Mouse (Mus musculus) liver, adult 2 months (tissue): ENCODE results near the gene Myl6. TPM values are rescaled to one million over a fixed set of nuclear protein-coding genes. Genes with fewer than 3 reads are reported as not detected.

Experiments used
- DNase-seq: peaks from one replicate; pipeline ENCODE4 v3.0.0-alpha.2; 2011; ENCODE audit warnings: low read depth, low spot score; ENCODE audit errors: extremely low read depth
- H3K27ac ChIP-seq: fragments of 200-500 bp; replicated peaks from 2 replicates; pipeline ENCODE4 v1.5.1; 2012; ENCODE audit warnings: low read depth, mild to moderate bottlenecking, control low read depth, inconsistent platforms, low read length; ENCODE audit not compliant: insufficient read depth
- H3K27me3 ChIP-seq: fragments of 200-500 bp; 2 replicates; pipeline ENCODE4 v1.6.1; 2012; ENCODE audit warnings: mild to moderate bottlenecking, moderate library complexity, low read length, inconsistent platforms; ENCODE audit not compliant: control insufficient read depth, insufficient read depth
- H3K36me3 ChIP-seq: fragments of 200-500 bp; 2 replicates; pipeline ENCODE4 v1.6.1; 2012; ENCODE audit warnings: low read length, inconsistent platforms; ENCODE audit not compliant: control insufficient read depth, insufficient read depth
- H3K4me1 ChIP-seq: fragments of 200-500 bp; 2 replicates; pipeline ENCODE4 v1.6.1; 2011; ENCODE audit warnings: low read length; ENCODE audit not compliant: control insufficient read depth, insufficient read depth
- H3K4me3 ChIP-seq: fragments of 200-500 bp; 2 replicates; pipeline ENCODE4 v1.5.1; 2011; ENCODE audit warnings: low read depth, mild to moderate bottlenecking, control low read depth, low read length, moderate library complexity; ENCODE audit not compliant: insufficient read depth
- H3K79me2 ChIP-seq: fragments of 200-500 bp; 2 replicates; pipeline ENCODE4 v1.6.1; 2012; ENCODE audit warnings: inconsistent platforms, mild to moderate bottlenecking, low read length, moderate library complexity; ENCODE audit not compliant: control insufficient read depth, insufficient read depth
- H3K9ac ChIP-seq: fragments of 200-500 bp; 2 replicates; pipeline ENCODE4 v1.6.1; 2012; ENCODE audit warnings: low read depth, mild to moderate bottlenecking, control low read depth, inconsistent platforms, low read length
- CTCF ChIP-seq: fragments of 200-500 bp; IDR thresholded peaks from 2 replicates; pipeline ENCODE4 v1.5.1; 2011; ENCODE audit warnings: low read depth, low read length, control low read depth
- POLR2A ChIP-seq: fragments of 200-500 bp; IDR thresholded peaks from 2 replicates; pipeline ENCODE4 v1.6.1; 2011; ENCODE audit warnings: low read length, control low read depth; ENCODE audit not compliant: insufficient read depth; ENCODE audit errors: extremely low read depth
- WGBS: fragments of 180-500 bp; shearing (Covaris S2); methylation state at CpG from one replicate; pipeline ENCODE4 v1.1.7; 2018; 5-methylcytosine and 5-hydroxymethylcytosine counted together
- polyA plus RNA-seq: library from polyadenylated mRNA; depleted of rRNA; stranded (reverse); fragments of >200 nt; gene quantifications from 2 replicates; pipeline ENCODE4 v1.2.3, GENCODE M21; 2012
- total RNA-seq: library from RNA; depleted of rRNA; stranded (reverse); fragments of >200 nt; gene quantifications from 2 replicates; pipeline ENCODE4 v1.2.3, GENCODE M21; 2014

Gene Myl6
- total and polyA plus RNA-seq, 2 experiments = 556 to 575 TPM

DNA sequence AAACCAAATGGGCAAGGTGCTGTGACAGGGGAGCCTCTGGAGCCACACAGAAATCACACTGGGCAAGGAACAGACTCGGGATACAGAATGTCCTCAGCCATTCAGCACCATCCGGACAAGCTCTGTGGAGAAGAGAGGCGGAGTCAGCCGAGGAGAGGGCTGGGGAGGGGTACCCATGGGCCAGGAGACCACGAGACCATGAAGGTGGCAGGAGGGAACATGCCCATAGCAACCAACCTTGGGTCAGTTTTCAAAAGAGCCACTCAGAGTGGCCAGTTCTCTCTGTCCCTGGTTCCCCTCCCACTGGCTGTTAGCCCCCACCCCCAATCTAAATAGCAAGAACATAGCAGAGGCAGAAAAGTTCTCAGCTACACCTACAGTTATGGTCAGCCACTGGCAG, 3.0 kb downstream of the Myl6 start:
- DNase-seq = no peak
- Histone ChIP-seq H3K9ac (no peak overlapping the region), H3K79me2 (peaks cover 5% of the 10 kb centered on the region), H3K4me3 (no peak overlapping the region), H3K27ac (no peak overlapping the region), H3K36me3 (peaks cover 30% of the 10 kb centered on the region; the same call in 1 of the 2 replicates), H3K27me3 (no peaks in the 10 kb centered on the region), H3K4me1 (peaks cover 21% of the 10 kb centered on the region)
- 54% methylated on average over 5 of the region's 5 CpGs for WGBS
- TF ChIP-seq CTCF = no peak
- no peak for TF ChIP-seq POLR2A

DNA sequence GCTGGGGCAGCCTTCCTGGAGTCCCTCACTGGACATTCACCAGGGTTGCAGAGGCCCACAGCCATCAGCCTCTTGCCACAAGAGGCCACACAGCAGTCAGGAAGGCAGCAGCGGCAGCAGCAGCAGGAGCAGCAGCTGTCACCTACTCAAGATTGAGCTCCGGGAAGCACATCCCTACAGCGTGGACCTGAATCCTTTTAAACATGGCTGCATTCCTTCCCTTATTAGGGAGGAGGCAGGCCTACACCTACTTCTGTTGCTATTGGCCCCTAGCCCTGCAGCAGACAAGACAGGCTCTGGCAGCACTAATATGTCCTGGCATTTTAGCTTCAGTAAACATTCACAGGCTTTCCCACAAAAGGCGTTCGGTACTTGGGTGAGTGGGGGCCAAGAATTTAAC, 3.7 kb downstream of the Myl6 start:
- no peak overlapping the region for H3K4me3 ChIP-seq
- peaks cover 36% of the 10 kb centered on the region for H3K36me3 ChIP-seq
- H3K4me1 ChIP-seq = peaks cover 21% of the 10 kb centered on the region
- peaks cover 5% of the 10 kb centered on the region for H3K79me2 ChIP-seq
- no peak overlapping the region for H3K27ac ChIP-seq
- H3K9ac ChIP-seq = no peak overlapping the region; the same call in 1 of the 2 replicates
- WGBS = 41% methylated on average over 5 of the region's 5 CpGs
- peak; percentile 21 for DNase-seq
- no peak for TF ChIP-seq POLR2A
- no peak for TF ChIP-seq CTCF
- no peaks in the 10 kb centered on the region for H3K27me3 ChIP-seq

DNA sequence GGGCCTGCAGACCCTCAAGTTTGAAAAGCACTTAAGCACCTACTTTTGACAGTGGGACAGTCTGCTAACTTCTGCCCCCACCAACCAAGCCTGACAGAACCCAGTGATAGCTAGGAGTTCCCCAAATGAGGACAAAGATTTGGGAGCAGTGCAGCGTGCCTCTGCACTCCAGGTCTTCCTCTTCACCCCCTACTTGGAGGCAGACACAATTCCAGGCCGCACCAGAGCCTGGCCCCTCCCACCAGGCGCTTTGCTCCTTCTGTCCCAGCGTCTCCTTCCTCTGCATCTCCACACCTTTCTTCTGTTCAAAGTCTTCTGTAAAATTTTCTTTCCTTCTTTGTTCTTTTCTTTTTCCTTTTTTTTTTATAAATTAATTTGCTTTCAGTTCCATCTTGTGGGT, 4.2 kb downstream of the Myl6 start:
- no peak for TF ChIP-seq CTCF
- TF ChIP-seq POLR2A = no peak
- H3K79me2 ChIP-seq = peaks cover 5% of the 10 kb centered on the region
- H3K4me1 ChIP-seq = peaks cover 17% of the 10 kb centered on the region
- no peak overlapping the region for H3K9ac ChIP-seq
- no peak overlapping the region for H3K4me3 ChIP-seq
- no peaks in the 10 kb centered on the region for H3K27me3 ChIP-seq
- H3K27ac ChIP-seq = no peak overlapping the region
- WGBS = 71% methylated on average over 4 of the region's 4 CpGs
- DNase-seq = no peak
- peaks cover 36% of the 10 kb centered on the region for H3K36me3 ChIP-seq

DNA sequence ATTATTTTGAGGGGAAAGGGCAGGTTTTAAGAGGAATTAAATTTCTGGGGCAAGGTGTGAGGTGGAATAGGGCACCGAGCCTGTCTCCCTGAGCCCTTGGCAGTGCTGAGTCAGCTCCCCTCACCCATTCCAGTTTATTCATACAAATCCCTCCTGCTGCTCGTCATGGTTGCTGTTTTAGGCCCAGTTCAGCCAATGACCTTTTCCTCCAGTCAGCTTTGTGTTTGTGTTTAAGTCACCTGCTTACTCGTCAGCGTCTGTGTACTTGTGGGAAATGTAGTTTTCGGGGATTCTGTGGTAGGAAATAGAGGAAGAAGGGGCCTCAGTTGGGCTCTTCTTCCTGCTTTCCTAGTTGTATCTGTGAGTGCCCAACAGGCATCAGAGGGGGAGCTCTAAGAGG, 4.6 kb downstream of the Myl6 start:
- TF ChIP-seq CTCF (no peak), POLR2A (no peak)
- Histone ChIP-seq H3K36me3 (peaks cover 36% of the 10 kb centered on the region), H3K79me2 (peaks cover 5% of the 10 kb centered on the region), H3K27ac (no peak overlapping the region), H3K4me1 (peaks cover 13% of the 10 kb centered on the region; the same call in 1 of the 2 replicates), H3K4me3 (no peak overlapping the region), H3K27me3 (no peaks in the 10 kb centered on the region), H3K9ac (no peak overlapping the region)
- peak; percentile 36 for DNase-seq
- 52% methylated on average over 5 of the region's 5 CpGs for WGBS

DNA sequence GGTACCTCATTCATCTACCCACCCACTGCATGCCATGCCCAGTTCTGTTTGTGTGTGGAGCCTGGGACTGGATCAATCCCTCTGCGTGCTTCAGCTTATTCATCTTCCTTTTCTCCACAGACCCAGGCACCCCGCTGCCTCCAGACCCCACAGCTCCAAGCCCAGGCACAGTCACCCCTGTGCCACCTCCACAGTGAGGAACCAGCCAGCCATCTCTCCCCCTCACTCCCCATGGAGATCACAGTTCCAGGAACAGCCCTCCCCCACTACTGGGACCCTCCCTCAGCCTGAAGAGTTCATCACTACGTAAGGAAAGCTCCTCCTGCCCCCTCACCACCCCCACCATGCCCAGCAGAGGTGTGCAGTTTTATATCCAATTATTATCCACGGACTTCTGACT, 5.2 kb downstream of the Myl6 start:
- H3K4me1 ChIP-seq = peaks cover 13% of the 10 kb centered on the region; the same call in 1 of the 2 replicates
- peaks cover 5% of the 10 kb centered on the region for H3K79me2 ChIP-seq
- H3K9ac ChIP-seq = no peak overlapping the region
- H3K36me3 ChIP-seq = peaks cover 37% of the 10 kb centered on the region
- WGBS = 90% methylated on average over 4 of the region's 4 CpGs
- no peak overlapping the region for H3K4me3 ChIP-seq
- TF ChIP-seq POLR2A (no peak), CTCF (no peak)
- H3K27me3 ChIP-seq = no peaks in the 10 kb centered on the region
- no peak overlapping the region for H3K27ac ChIP-seq
- no peak for DNase-seq

DNA sequence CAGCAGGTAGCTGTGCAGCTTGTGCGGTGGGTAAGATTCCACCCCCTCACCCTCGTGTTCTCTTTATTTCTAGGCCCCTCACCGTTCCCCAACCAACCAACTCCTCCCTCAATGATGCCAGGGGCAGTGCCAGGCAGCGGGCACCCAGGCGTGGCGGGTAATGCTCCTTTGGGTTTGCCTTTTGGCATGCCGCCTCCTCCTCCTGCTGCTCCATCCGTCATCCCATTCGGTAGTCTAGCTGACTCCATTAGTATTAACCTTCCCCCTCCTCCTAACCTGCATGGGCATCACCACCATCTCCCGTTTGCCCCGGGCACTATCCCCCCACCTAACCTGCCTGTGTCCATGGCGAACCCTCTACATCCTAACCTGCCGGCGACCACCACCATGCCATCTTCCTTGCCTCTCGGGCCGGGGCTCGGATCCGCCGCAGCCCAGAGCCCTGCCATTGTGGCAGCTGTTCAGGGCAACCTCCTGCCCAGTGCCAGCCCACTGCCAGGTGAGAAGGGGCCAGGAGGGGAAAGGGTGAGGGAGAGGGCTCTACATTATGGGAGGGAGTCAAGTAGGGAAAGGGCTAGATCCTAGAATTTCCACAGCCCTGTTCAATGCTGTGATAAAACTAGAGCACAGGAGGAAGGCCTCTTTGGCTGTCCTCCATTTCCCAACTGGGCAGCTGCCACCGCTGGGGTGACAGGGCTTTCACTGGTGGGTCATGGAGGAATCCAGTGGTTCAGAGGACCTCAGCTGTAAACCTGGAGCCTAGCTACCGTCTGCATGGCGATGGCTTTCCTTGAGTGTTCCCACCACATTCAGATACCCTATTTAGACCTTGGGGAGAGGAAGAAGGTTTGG, 5.9 kb downstream of the Myl6 start:
- peaks cover 42% of the 10 kb centered on the region for H3K36me3 ChIP-seq
- 92% methylated on average over 22 of the region's 22 CpGs for WGBS
- no peaks in the 10 kb centered on the region for H3K27me3 ChIP-seq
- H3K4me3 ChIP-seq = no peak overlapping the region
- H3K27ac ChIP-seq = no peak overlapping the region
- H3K9ac ChIP-seq = no peak overlapping the region
- no peak for DNase-seq
- H3K4me1 ChIP-seq = peaks cover 13% of the 10 kb centered on the region; the same call in 1 of the 2 replicates
- peaks cover 5% of the 10 kb centered on the region for H3K79me2 ChIP-seq
- TF ChIP-seq CTCF = no peak
- no peak for TF ChIP-seq POLR2A
